Mouse (Mus musculus): ENCODE results near the gene Blvra.

Gene Blvra

DNA sequence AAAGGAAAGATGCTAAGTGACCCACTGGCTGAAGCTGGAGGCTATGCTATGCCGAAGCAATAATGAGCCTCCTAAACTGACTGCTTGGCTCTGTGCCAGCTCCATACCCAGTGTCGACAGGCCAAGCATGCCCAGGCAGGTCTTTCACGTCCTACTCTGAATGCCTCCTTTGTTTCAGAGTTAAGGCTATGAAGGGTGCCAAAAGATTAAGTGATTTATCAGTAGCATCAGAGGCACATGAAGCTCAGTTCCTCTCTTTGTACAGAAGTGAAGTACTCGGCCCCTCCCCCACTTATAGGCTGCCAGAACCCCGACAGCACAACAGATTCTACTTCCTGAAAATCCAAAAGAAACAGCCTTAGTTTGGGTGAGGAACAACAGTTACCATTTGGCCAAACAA lies 66.5 kb downstream of the Blvra start:
- DNase-seq (ENCODE audit: low read depth, low spot score): no peak

DNA sequence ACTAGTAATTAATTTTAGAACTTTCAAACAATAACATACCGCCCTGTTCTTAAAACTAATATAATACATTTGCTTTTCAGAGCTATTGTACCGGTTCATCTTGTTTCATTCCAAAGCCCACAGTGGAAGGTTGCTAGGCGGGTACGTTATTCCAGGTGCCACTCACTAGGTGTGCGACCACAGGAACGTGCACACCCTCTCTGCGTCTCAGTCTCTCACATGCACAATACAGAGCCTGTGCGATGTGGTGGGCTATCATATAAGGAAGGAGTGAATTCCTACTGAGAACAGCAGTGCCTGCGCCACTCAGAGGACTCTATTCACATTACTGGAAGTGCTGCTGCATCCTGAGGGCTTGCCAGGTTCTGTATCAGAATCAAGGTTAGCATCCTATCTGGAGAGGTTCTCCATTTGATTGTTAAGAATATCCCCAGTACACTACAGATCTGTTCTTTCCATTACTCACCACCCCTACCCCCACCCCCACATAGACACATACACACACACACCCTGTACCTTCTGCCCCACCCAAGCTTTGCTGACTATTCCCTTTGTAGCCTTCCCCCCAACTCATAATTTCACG lies 67.5 kb downstream of the Blvra start:
- DNase-seq (ENCODE audit: low read depth, low spot score): no peak

DNA sequence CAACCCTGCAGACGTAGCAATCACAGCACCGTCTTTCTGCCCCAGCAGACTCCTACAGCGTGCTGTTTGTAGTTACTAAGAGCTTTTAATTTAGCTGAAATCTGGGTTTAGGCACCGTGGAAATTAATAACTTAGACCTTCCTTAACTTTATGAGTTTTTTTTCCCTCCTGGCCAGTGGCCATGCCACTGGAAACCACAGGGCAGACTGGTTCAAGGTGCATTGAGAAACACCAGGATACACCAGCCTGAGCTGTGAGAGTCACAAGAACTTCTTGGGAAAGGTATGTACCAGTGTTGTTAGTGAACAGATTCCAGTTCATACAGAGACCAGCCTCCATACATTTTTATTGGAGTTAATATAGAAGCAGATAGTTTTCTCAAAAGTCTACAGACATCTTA lies 68.0 kb downstream of the Blvra start:
- DNase-seq (ENCODE audit: low read depth, low spot score): no peak

DNA sequence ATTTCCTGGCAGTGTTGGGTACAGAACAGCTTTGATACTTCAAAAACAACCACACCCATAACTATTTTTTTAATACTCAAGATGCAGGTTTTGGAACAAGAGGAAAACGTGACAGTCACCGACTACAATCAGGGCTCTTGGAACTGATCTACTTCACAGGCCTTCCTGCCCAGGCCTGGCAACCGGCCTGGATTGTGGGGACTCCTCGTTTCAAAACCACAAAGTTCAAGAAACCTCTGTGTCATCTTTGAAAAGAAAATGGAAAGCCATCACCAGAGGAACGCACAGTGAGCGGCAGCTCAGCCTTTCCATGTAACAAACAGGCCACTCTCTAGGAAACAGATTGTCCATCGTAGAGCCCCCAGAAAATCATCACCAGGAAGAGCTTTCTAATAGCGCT lies 68.6 kb downstream of the Blvra start:
- no peak for DNase-seq (ENCODE audit: low read depth, low spot score)

DNA sequence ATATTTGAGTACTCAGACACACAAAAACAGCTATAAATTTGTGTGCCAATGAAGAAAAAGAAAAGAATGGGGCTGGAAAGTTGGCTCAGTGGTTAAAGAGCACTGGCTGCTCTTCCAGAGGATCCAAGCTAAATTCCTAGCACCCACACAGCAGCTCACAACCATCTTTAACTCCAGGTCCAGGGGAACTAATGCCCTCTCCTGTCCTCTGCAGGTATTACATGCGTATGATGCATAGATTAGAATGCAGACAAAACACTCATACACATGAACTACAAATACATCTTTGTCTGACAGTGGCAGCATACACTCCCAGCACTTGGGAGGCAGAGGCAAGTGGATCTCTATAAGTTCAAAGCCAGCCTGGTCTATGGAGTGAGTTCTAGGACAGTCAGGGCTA lies 69.1 kb downstream of the Blvra start:
- no peak for DNase-seq (ENCODE audit: low read depth, low spot score)

DNA sequence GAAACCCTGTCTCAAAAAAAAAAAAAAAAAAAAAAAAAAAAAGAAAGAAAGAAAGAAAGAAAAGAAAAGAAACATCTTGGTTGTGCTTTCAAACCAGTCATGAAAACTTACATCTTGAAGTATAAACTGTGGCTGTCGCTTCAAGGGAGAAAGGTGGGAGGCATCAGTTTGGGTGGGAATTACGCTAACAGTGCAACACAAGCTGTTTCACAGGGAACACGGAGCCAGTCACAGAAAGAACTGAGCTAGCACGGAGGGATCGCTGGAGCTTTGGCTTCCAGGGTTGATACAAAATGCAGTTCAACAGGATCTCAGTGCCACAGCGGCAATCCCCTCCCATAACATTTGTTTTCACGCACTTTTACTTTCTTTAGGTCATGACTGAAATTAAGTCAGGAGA lies 69.5 kb downstream of the Blvra start:
- no peak for DNase-seq (ENCODE audit: low read depth, low spot score)

DNA sequence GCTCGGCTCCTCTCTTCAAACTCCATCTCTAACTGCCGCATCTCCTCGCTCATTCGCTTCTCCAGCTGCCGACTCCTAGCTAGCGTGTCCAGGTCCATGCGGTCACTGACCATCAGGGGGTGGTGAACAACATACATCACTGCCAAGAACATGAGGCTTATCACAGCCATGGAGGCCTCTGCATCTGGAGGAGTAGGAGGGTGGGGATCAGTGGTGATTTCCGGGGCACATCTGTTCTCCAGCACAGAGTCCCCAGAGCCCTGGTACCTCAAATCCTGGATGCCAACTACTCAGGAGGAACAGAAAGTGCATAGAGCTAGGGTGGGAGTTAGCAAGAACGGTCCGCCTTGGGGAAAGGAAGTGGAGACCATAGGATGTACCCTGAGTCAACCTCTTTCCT lies 71.6 kb downstream of the Blvra start:
- no peak for DNase-seq (ENCODE audit: low read depth, low spot score)

DNA sequence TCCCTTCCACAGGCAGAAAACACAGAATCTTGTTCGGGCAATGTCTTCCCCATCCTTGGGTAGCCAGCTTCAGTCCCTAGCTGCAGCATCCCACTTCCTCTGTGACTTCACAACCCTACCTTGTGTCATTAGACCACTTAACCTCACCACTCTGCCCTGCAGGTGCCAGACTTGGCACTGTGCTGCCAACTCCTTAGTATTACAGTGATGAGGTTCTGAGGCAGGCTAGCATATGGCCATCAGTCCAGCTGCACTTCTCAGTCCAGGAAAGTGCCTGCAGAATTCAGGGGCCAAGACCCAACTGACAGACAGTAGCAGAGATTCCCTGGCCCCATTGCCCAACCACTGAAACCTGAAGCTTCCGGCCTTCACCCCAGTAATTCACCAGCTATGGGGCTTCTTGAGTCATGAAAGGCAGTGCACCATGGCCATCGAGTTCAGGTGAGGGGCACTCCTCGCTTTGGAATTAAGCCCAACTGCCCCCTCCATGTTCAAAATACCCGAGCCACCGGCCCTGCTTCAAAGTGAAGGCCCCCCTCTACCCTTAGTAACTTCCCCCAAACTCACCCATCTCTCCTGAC lies 72.2 kb downstream of the Blvra start:
- peak; percentile 35 for DNase-seq (ENCODE audit: low read depth, low spot score)

DNA sequence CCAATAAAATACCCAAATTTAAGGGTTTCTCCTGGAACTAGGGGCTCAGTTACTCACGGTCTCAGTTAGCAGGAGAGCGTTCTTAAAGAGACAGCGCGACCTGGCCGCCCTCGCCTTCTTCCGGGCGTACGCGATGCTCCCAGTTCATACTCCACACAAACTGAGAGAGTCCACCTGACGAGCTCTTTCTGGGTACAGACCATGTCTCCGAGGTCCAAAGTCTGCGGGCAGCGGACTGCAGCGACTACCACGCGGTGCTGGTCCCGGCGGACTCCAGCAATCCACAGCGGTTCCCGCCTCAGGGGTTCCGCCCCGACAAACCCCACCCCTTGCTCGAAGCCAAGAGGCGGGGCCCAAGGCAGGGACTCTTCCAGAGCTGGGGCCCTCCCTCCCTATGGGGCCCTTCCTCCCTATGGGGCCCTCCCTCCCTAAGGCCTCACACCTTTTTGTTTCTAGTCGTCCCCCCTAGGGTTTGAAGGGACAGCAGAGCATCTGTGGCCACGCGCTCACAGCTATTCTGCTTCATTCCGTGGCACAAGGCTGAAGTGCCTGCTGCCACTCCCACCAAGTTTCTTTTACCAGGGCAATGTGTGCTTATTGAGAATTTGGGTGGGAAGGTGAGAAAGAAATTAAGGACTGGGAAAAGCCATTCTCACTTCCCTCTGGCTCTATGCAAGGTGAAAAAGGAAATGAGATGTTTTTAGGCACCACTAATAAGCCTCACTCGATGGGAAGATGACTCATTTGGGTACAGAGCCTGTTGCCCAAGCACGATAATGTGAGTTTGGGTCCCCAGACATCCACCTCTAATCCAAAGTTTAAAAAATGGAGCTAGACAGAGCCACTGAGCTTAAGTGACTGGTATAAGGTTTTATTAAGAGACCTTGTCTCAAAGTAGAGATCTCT lies 72.9 kb downstream of the Blvra start, which contains the start of gene Itpripl1:
TSS of gene Itpripl1 (minus strand) at position 285 of the 906 bp plus-strand sequence.
- DNase-seq (ENCODE audit: low read depth, low spot score): peak; percentile 83

DNA sequence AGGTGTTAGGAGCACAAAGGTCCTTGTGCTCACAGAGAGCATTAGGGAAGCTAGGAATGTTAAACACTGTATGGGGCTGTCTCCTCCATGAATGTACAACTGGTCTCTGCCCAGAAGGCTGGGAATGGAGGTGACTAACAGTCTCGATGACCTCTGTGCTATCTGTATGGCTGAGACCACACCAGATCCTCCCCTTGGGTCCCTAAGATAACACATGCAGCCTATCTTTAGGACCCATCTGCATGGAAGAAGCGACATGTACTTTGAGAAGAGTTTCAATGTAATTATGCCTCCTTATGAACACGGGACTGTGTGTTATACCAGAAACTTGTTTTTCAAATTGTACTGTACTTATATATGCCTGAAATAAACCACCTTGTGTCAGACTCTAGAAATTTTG lies 75.2 kb downstream of the Blvra start:
- no peak for DNase-seq (ENCODE audit: low read depth, low spot score)

All from CD4-positive helper T cell, adult 2 months (primary cell).